Mouse (Mus musculus) liver, embryonic 14.5 days (tissue): ENCODE data around the gene Rnf167.

Experiments
- CTCF ChIP-seq: IDR thresholded peaks from 2 replicates; pipeline ENCODE4 v1.5.1; 2016; ENCODE audit warnings: antibody characterized with exemption, low read depth, control low read depth
- EP300 ChIP-seq: IDR thresholded peaks from 2 replicates; pipeline ENCODE4 v1.6.1; 2016; ENCODE audit warnings: antibody characterized with exemption, low read depth

DNA sequence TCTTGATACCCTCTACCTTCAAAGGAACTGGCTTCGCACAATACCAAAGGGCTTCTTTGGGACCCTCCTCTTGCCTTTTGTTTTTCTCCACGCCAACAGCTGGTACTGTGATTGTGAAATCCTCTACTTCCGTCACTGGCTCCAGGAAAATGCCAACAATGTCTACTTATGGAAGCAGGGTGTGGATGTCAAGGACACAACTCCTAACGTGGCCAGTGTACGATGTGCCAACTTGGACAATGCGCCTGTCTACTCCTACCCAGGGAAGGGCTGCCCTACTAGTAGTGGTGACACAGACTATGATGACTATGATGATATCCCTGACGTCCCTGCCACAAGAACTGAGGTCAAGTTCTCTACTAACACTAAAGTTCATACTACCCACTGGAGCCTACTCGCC, 7.1 kb upstream of the Rnf167 start:
- no peak for TF ChIP-seq CTCF
- TF ChIP-seq EP300 = no peak
